Mouse (Mus musculus) stomach, postnatal 0 days (tissue): ENCODE data around the gene Ptch1. TPM values are rescaled to one million over a fixed set of nuclear protein-coding genes. Genes with fewer than 3 reads are reported as not detected.

ENCODE experiments used
- ATAC-seq: fragments of 200-750 bp; cut with Nextera tagmentation; 2 replicates; pipeline ENCODE4 v1.8.0; 2017; ENCODE audit not compliant: low FRiP score, low TSS enrichment
- DNase-seq: peaks from one replicate; pipeline ENCODE4 v3.0.0-alpha.2; 2016; ENCODE audit warnings: low spot score
- H3K27ac ChIP-seq: fragments of 300-500 bp; sonication (generic); replicated peaks from 2 replicates; pipeline ENCODE4 v1.5.1; 2014; ENCODE audit warnings: mild to moderate bottlenecking, control low read depth
- H3K27me3 ChIP-seq: fragments of 300-500 bp; sonication (generic); 2 replicates; pipeline ENCODE4 v1.6.1; 2014; ENCODE audit warnings: low read length; ENCODE audit not compliant: control insufficient read depth, insufficient read depth
- H3K36me3 ChIP-seq: fragments of 300-500 bp; sonication (generic); 2 replicates; pipeline ENCODE4 v1.6.1; 2014; ENCODE audit warnings: low read length, mixed read lengths; ENCODE audit not compliant: control insufficient read depth, insufficient read depth
- H3K4me1 ChIP-seq: fragments of 300-500 bp; sonication (generic); replicated peaks from 2 replicates; pipeline ENCODE4 v1.6.1; 2014; ENCODE audit warnings: antibody characterized with exemption; ENCODE audit not compliant: control insufficient read depth, insufficient read depth
- H3K4me2 ChIP-seq: fragments of 300-500 bp; sonication (generic); replicated peaks from 2 replicates; pipeline ENCODE4 v1.6.1; 2014; ENCODE audit warnings: low read depth, mild to moderate bottlenecking, control low read depth, moderate library complexity
- H3K4me3 ChIP-seq: fragments of 300-500 bp; sonication (generic); 2 replicates; pipeline ENCODE4 v1.5.1; 2014; ENCODE audit warnings: low read depth, low read length, control low read depth
- H3K9ac ChIP-seq: fragments of 300-500 bp; sonication (generic); 2 replicates; pipeline ENCODE4 v1.6.1; 2014; ENCODE audit warnings: mild to moderate bottlenecking, low read length, control low read depth, mixed read lengths
- H3K9me3 ChIP-seq: fragments of 300-500 bp; sonication (generic); 2 replicates; pipeline ENCODE4 v1.6.1; 2016; ENCODE audit warnings: low read length; ENCODE audit not compliant: control insufficient read depth
- CTCF ChIP-seq: IDR thresholded peaks from 2 replicates; pipeline ENCODE4 v1.5.1; 2016; ENCODE audit warnings: antibody characterized with exemption, low read depth, mild to moderate bottlenecking, moderate library complexity
- EP300 ChIP-seq: optimal IDR thresholded peaks from 2 replicates; pipeline ENCODE3; 2016; ENCODE audit warnings: antibody characterized with exemption
- WGBS: fragments of 180-500 bp; shearing (Covaris S2); extraction: QIAGEN DNeasy Blood & Tissue Kit; methylation state at CpG from one replicate; pipeline ENCODE4 v1.1.7; 2014; 5-methylcytosine and 5-hydroxymethylcytosine counted together
- polyA plus RNA-seq: library from polyadenylated mRNA; unstranded; fragments of >200 nt; fragmentation: Nextera tagmentation; extraction: Ambion mirVana; gene quantifications from 2 replicates; pipeline ENCODE4 v1.2.1, GENCODE M21; 2015

Gene Ptch1
- polyA plus RNA-seq, 1 experiment from 2014 or later: 8.5 TPM

DNA sequence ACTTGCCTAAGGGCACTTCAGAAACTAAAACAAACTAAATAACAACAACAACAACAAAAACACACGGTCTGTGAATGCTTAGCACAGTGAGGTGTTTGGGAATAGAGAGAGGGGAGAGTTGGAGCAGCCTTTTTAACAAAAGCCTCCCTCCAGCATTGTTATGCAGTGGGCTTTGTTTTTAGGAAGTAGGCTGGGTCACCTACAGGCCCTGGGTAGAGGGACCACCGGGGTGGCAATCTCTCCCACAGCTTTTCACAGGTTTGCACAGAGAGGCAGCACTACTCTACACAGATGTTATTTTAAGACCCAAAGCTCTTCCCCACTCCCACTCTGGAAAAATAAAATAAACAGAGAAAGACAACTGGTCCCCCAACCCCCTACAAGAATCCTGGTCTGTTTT is 44.5 kb downstream of the Ptch1 start:
- no peak overlapping the region for H3K27ac ChIP-seq
- H3K36me3 ChIP-seq: peaks cover 36% of the 10 kb centered on the region
- H3K9me3 ChIP-seq: no peaks in the 10 kb centered on the region
- H3K27me3 ChIP-seq: no peaks in the 10 kb centered on the region
- DNase-seq (no peak), ATAC-seq (no peak)
- H3K4me3 ChIP-seq: no peak overlapping the region
- TF ChIP-seq CTCF (no peak), EP300 (no peak)
- no peak overlapping the region for H3K9ac ChIP-seq
- 39% methylated on average over 2 of the region's 2 CpGs for WGBS
- no peak overlapping the region for H3K4me2 ChIP-seq
- peaks cover 10% of the 10 kb centered on the region for H3K4me1 ChIP-seq

- Histone ChIP-seq H3K36me3 (peaks cover 33% of the 10 kb centered on the region), H3K4me3 (no peak overlapping the region), H3K9ac (no peak overlapping the region), H3K4me1 (peaks cover 10% of the 10 kb centered on the region), H3K27me3 (no peaks in the 10 kb centered on the region), H3K9me3 (no peaks in the 10 kb centered on the region), H3K4me2 (no peak overlapping the region), H3K27ac (peak overlapping the region; percentile 18; the same call in 1 of the 2 replicates)
- ATAC-seq (peak; percentile 22; the same call in 1 of the 2 replicates), DNase-seq (no peak)
- no peak for TF ChIP-seq CTCF
- no peak for TF ChIP-seq EP300
- WGBS: 20% methylated on average over 5 of the region's 5 CpGs
These were observed 45.2 kb downstream of the Ptch1 start for GRCm38 (mm10) chr13:63528164-63528675.

DNA sequence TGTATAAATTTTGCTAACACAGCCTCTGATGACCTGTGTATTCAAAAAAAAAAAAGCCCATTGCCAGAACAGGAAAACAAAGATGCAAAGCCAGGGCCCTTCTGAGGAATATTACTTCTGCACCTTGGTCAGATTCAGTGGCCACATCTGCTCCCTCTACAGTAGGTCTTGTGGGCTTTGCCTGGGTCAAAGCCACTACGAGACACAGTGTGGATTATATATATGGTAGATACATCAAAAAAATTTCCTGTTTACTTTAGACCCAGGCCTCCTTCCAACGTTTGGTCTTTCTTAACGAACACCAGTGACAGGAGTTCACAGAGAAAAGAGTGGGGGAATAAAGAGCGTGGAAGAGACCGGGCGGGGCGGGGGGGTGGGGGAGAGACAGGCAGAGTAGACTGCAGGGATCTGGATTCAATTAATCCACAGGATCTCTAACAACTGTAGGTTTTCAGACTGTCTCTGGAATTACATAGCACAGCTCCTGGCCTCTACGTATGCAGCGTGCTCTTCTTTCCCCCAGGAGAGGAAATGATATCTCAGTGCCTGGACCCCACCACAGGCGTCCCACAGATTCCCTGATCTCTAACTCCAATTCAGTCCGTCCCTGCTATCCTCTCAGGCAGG is 47.7 kb downstream of the Ptch1 start:
- peaks cover 15% of the 10 kb centered on the region for H3K36me3 ChIP-seq
- peak; percentile 16 for TF ChIP-seq EP300
- TF ChIP-seq CTCF: no peak
- peaks cover 10% of the 10 kb centered on the region for H3K4me1 ChIP-seq
- ATAC-seq (no peak), DNase-seq (no peak)
- H3K4me3 ChIP-seq: no peak overlapping the region
- no peaks in the 10 kb centered on the region for H3K27me3 ChIP-seq
- no peak overlapping the region for H3K9ac ChIP-seq
- H3K27ac ChIP-seq: peak overlapping the region; percentile 80
- 47% methylated on average over 11 of the region's 11 CpGs for WGBS
- no peaks in the 10 kb centered on the region for H3K9me3 ChIP-seq
- no peak overlapping the region for H3K4me2 ChIP-seq

- TF ChIP-seq EP300 (no peak), CTCF (no peak)
- DNase-seq (no peak), ATAC-seq (peak; percentile 27; the same call in 1 of the 2 replicates)
- Histone ChIP-seq H3K4me1 (peaks cover 10% of the 10 kb centered on the region), H3K9me3 (no peaks in the 10 kb centered on the region), H3K4me3 (no peak overlapping the region), H3K9ac (no peak overlapping the region), H3K36me3 (peaks cover 15% of the 10 kb centered on the region), H3K4me2 (0 out of 2 replicates have a peak overlapping the region, but pooled peaks have one; percentile 17), H3K27ac (peak overlapping the region; percentile 80), H3K27me3 (no peaks in the 10 kb centered on the region)
- WGBS: 37% methylated on average over 25 of the region's 25 CpGs
These were observed 48.5 kb downstream of the Ptch1 start for GRCm38 (mm10) chr13:63524608-63525570.

GRCm38 (mm10) chr13:63524061-63524460 is 49.3 kb downstream of the Ptch1 start:
- no peak overlapping the region for H3K4me2 ChIP-seq
- DNase-seq: no peak
- peak overlapping the region; percentile 80 for H3K27ac ChIP-seq
- no peaks in the 10 kb centered on the region for H3K9me3 ChIP-seq
- WGBS: 44% methylated on average over 2 of the region's 2 CpGs
- no peak overlapping the region for H3K9ac ChIP-seq
- peaks cover 19% of the 10 kb centered on the region for H3K36me3 ChIP-seq
- H3K27me3 ChIP-seq: no peaks in the 10 kb centered on the region
- ATAC-seq: no peak
- TF ChIP-seq EP300 (no peak), CTCF (no peak)
- no peak overlapping the region for H3K4me3 ChIP-seq
- H3K4me1 ChIP-seq: peaks cover 7% of the 10 kb centered on the region
